Mouse (Mus musculus) erythroblast, adult 5-6 weeks (primary cell): ENCODE measurements at regions not wholly inside any gene's neighbourhood (a gene's known extent, or its start where the extent isn't known, plus 50 kb on each side); places are given as distances from the start of the nearest gene placed in this dataset.

Experiments
- ATAC-seq: replicated peaks from 2 replicates; pipeline ENCODE4 v1.8.0; 2016; ENCODE audit warnings: moderate number of reproducible peaks, mild to moderate bottlenecking, moderate TSS enrichment, inconsistent platforms; ENCODE audit not compliant: poor library complexity, low FRiP score, severe bottlenecking

DNA sequence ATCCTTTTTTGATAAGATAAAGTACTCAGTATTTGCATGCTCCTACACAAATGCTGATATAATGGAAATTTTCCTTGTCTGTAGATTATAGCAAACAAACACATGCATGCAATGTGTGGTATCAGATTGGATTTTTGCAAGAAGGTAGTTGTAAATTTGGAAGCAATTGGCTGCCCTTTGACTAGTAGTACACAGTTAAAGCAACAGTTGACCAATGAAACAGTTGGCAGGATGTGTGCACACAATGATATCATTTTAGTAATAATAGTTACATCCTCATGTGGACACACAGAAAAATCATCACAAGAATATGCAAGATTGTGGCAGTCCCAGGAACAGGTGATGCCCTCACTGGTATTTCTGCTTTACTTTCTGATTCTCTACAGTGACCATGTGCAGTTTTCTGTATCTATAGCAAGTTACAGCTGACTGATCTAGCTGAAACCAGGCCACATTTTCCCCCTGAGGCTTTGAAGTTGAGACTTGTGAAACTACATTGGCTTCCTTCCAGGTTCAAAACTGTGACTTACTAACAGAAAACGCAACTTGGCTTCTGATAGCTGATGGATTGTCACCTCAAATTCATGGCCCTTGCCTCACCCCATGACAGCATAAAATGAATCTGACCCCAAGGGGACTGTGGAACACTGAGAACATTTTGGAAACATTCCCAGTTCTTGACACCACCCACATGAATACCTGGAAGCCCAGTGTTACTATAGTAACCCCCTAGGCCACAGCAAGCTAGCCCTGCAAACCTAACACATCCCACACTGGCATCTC is 136.3 kb upstream of the Gm37988 start:
- no peak for ATAC-seq

DNA sequence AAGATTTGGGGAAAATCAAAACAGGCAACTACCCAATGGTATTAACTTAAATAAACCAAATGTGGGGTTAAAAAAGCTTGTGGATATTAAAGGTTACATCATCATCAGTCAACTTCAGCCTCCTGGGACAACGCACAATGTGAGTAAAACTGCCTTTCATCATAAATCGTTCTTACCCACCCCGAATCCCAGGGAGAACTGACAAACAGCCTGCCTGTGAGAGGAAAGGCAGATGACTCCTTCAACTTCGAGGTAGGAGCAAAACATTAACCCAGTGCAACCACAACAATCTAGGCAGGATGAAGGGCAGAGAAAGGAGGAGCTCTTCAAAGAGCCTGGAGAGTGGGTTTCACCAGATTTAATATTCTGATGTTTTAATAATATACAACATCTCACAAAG is 135.3 kb upstream of the Gm37988 start:
- ATAC-seq, result no peak

DNA sequence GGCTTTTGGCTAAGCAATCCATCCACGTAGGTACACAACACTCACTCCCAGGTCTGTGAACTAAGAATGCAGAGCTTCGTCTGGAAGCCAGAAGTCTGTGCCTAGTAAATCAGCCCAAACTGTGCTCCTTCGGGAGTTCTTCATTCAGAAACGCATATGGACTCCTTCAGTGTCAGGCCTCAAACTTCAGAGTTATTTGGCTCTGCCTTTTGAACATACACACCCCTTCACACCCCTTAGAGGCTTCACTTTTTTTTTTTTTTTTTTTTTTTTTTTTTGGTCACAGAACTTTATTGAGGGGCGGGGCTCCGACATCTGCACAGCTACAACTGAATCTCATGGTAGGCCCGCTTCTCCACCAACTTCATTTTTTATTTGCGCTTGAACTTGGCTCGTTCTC is 120.1 kb upstream of the Gm37988 start:
- no peak for ATAC-seq

DNA sequence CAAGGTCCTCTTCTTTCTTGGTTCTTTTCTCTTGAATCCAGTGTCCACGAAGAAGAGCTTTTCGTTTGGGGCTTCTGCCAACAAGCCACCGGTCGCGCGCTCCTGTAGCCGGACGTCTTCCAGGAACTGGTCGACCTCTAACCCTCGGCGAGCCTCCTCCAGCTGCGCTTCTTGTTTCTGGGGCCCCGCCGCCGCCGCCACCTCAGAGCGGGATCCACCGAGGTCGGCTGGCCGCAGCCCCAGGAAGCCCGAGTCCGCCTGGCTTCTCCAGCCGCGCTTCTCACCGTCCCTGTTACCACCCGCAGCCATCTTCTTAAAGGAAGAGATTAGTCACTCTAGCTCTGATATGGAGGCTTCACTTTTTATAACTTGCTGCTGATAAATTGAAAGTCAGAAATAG is 118.6 kb upstream of the Gm37988 start:
- 0 out of 2 replicates have a peak, but pooled peaks have one; percentile 25 for ATAC-seq

DNA sequence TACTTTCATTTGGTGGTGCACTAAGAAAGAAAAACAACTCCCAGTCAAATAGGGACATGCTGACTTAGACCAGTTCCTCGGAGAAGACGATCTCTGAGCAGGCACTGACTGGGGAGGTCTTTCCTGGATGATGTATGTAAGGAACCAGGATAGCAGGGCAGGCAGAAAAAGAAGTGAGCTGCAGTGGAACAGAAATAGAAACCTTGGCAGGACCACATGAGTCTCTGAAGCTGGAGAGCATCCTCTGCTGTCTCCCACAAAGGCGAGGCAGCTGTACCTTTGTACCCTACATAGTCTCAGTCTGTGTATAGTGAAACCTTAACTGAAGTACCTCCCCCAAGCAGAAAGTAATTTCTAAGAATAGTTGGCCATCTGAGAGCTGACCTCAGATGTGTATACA is 104.4 kb upstream of the Gm37988 start:
- no peak for ATAC-seq

DNA sequence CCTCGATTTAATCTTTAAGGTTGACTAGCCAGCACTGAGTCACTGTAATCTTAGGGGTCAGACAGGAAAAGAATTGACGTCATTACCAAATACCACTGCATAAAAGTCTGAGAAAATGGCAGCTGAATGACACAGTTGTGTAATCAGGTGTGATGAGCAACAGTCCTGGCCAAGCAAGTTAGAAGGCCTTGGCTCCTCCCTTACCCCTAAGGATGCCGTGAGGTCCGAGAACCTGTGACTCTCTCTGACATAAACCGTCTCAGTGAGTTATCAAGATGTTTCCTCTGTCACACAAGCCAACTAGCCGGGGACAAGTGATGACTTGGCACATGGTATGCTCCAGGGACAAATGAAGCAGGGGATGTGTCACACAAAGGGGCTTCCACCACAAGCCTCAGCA is 101.5 kb upstream of the Gm37988 start:
- ATAC-seq, result no peak

DNA sequence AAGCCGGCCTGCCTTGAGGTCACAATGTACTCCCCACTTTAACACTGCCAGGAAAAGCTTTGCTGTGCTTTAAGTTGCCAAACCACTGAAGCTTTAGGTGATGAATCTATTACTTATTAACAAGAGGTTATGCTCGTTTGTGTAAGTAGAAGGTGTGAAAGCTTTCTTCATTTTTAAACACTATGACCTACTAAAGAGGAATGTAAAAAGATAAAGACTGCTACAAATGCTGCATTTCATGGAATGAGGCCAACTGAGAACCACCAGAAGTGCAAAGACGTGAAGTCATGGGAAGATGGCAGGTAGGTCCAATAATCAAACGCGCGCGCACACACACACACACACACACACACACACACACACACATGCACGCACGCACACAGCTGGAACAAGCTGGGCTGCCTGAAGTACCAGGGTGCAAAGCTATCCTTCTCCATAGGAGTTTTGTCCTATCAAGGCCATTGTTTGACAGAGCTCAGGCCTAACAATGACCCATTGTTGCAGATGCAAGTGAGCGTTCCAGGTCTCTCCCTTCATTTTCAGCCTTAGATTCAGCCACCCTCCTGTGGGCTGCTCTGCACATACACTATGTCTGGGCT is 85.3 kb upstream of the Gm37988 start:
- no peak for ATAC-seq
